Mouse (Mus musculus): ENCODE measurements at regions not wholly inside any gene's neighbourhood (a gene's known extent, or its start where the extent isn't known, plus 50 kb on each side); places are given as distances from the start of the nearest gene placed in this dataset.

DNA sequence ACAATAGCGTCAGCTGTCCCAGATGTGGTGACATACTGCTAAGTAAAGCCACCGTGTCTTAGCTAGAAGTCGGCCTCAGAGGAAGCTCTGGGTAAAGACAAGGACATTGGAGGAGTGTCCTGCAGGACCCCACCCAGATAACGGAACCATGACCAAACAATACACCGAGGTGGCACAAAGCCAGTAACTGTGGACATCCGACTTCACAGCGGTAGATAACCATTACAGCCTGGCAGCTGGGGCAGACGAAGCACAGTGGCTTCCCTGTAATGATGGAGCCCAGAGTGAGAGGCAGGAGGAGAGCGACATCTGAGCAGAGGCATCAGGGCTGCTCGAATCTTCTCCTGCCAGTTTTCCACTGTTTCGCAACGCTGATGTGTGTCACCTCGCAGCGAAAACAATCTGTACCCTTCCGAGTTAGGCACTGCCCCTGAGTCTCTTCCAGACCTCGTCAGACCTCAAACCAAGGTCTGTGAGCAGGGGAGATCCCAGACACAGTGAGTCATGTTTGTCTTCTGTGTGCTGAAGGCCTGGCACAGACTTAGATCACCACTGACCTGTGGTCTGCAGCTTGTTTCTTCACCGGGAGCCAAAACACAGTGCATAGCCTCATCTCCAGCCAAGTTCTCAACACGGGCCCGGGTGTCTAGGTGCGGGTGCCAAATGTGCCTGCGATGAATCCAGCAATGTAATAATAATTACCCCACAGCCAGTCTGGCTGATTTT lies 159.7 kb upstream of the Hmga2 start:
- Histone ChIP-seq H3K4me3 (ENCODE audit: low read depth, low read length) (no peak overlapping the region), H3K4me1 (ENCODE audit: insufficient read depth, low read length) (no peaks in the 10 kb centered on the region; the same call in 1 of the 2 replicates), H3K27me3 (ENCODE audit: insufficient read depth, low read length) (no peaks in the 10 kb centered on the region), H3K36me3 (ENCODE audit: insufficient read depth, low read length) (no peaks in the 10 kb centered on the region), H3K9me3 (ENCODE audit: low read length) (no peaks in the 10 kb centered on the region), H3K9ac (replicated peaks; ENCODE audit: low read length, poor library complexity, severe bottlenecking) (no peak overlapping the region), H3K27ac (ENCODE audit: low read depth, low read length) (no peak overlapping the region), H3K4me2 (ENCODE audit: low read depth, low read length, poor library complexity, severe bottlenecking) (no peak overlapping the region)
- DNase-seq (ENCODE audit: low spot score), result peak; percentile 69
- 69% methylated on average over 21 of the region's 21 CpGs for WGBS
- ATAC-seq (ENCODE audit: low FRiP score), result no peak
- TF ChIP-seq CTCF (IDR thresholded peaks at IDR 0.05), result no peak

DNA sequence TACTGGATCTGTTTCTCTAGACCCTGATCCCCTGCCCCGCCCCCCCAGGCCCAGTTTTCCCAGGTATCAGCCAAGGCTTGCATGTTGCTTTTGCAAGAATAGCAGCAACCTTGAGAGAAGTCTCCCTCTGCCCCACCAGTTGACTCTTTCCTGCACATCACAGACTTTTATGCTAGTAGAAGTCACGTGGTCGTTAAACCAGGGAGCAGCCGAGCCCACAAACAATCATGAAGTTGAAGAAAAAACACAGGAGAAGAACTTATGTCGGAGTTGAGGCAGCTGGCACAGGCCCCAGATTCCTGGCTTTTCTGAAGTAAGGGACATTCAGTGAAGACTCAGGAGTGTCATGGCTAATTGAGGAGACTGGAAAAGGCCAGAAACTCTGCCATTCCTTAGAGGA lies 158.9 kb upstream of the Hmga2 start:
- no peak for TF ChIP-seq CTCF (IDR thresholded peaks at IDR 0.05)
- Histone ChIP-seq H3K4me2 (ENCODE audit: low read depth, low read length, poor library complexity, severe bottlenecking) (no peak overlapping the region), H3K36me3 (ENCODE audit: insufficient read depth, low read length) (no peaks in the 10 kb centered on the region), H3K27ac (ENCODE audit: low read depth, low read length) (no peak overlapping the region), H3K4me1 (ENCODE audit: insufficient read depth, low read length) (no peaks in the 10 kb centered on the region; the same call in 1 of the 2 replicates), H3K9ac (replicated peaks; ENCODE audit: low read length, poor library complexity, severe bottlenecking) (no peak overlapping the region), H3K4me3 (ENCODE audit: low read depth, low read length) (no peak overlapping the region), H3K27me3 (ENCODE audit: insufficient read depth, low read length) (no peaks in the 10 kb centered on the region), H3K9me3 (ENCODE audit: low read length) (no peaks in the 10 kb centered on the region)
- ATAC-seq (ENCODE audit: low FRiP score) (no peak), DNase-seq (ENCODE audit: low spot score) (no peak)
- 75% methylated on average over 5 of the region's 5 CpGs for WGBS

DNA sequence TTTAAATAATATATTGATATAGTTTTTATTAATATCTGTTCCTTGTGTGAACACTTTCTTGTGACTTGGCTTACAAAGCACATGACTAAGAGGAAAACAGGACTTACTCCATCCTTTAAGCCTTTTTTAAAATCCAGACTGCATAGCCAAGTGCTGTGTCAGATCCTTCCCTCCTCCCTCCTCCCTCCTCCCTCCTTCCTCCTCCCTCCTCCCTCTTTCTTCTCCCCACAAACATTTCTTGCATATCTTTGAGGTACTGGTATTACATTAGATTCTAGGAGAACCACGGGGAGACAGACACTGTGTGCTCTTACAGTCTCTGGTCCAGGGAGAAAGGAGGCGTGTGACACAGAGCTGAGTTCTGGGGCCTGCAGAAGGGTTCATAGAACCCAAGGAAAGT lies 155.8 kb upstream of the Hmga2 start:
- H3K4me2 ChIP-seq (ENCODE audit: low read depth, low read length, poor library complexity, severe bottlenecking), result no peak overlapping the region
- no peak for TF ChIP-seq CTCF (IDR thresholded peaks at IDR 0.05)
- WGBS, result 90% methylated on average over 2 of the region's 2 CpGs
- H3K9me3 ChIP-seq (ENCODE audit: low read length), result no peaks in the 10 kb centered on the region
- H3K9ac ChIP-seq (replicated peaks; ENCODE audit: low read length, poor library complexity, severe bottlenecking), result no peak overlapping the region
- no peaks in the 10 kb centered on the region for H3K27me3 ChIP-seq (ENCODE audit: insufficient read depth, low read length)
- DNase-seq (ENCODE audit: low spot score) (no peak), ATAC-seq (ENCODE audit: low FRiP score) (no peak)
- no peak overlapping the region for H3K27ac ChIP-seq (ENCODE audit: low read depth, low read length)
- no peak overlapping the region for H3K4me3 ChIP-seq (ENCODE audit: low read depth, low read length)
- no peaks in the 10 kb centered on the region; the same call in 1 of the 2 replicates for H3K4me1 ChIP-seq (ENCODE audit: insufficient read depth, low read length)
- no peaks in the 10 kb centered on the region for H3K36me3 ChIP-seq (ENCODE audit: insufficient read depth, low read length)

DNA sequence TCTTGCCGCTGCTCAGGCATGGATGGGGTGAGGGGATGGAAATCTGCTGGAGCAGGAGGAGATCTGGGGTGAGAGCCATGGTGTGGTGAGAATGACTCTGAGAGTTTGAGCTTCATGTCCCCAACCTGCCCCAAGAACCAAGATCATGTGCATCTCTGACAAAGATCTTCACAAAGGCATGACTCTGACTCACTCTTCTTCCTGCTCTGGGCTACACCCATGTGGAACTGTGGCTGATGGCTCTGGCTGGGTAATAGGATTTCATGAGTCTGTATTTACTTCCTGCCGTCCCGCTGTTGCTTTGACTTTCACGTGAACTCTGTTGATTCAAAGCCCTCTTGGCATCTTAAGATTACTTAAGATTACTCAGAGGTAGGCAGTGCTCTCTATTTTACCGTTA lies 151.8 kb upstream of the Hmga2 start:
- Histone ChIP-seq H3K27me3 (ENCODE audit: insufficient read depth, low read length) (no peaks in the 10 kb centered on the region), H3K9ac (replicated peaks; ENCODE audit: low read length, poor library complexity, severe bottlenecking) (no peak overlapping the region), H3K4me3 (ENCODE audit: low read depth, low read length) (no peak overlapping the region), H3K4me2 (ENCODE audit: low read depth, low read length, poor library complexity, severe bottlenecking) (no peak overlapping the region), H3K4me1 (ENCODE audit: insufficient read depth, low read length) (no peaks in the 10 kb centered on the region), H3K9me3 (ENCODE audit: low read length) (no peaks in the 10 kb centered on the region), H3K27ac (ENCODE audit: low read depth, low read length) (no peak overlapping the region), H3K36me3 (ENCODE audit: insufficient read depth, low read length) (no peaks in the 10 kb centered on the region)
- no peak for ATAC-seq (ENCODE audit: low FRiP score)
- DNase-seq (ENCODE audit: low spot score), result no peak
- 81% methylated on average over 5 of the region's 5 CpGs for WGBS
- no peak for TF ChIP-seq CTCF (IDR thresholded peaks at IDR 0.05)

DNA sequence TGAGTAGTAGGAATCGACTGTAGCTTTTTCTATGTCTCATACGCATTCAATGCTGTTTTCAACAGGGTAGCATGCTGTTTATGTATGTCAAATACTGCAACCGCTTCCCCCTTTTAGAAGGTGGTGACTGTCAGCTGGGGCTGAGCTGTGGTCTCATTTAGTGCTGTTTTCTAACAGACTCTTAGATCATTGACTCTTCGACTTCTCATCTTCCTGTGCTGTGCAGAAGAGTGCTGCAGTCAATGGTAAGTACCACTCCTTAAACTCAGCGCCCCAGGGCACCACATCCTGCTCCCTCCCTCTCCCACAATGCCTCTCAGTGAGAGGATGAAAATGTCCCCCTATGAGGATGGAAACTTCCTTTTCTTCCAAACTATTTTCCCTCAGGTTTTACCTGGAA lies 149.2 kb upstream of the Hmga2 start:
- no peak overlapping the region for H3K4me3 ChIP-seq (ENCODE audit: low read depth, low read length)
- H3K27ac ChIP-seq (ENCODE audit: low read depth, low read length), result no peak overlapping the region
- 83% methylated on average over 5 of the region's 5 CpGs for WGBS
- no peaks in the 10 kb centered on the region for H3K27me3 ChIP-seq (ENCODE audit: insufficient read depth, low read length)
- no peaks in the 10 kb centered on the region for H3K9me3 ChIP-seq (ENCODE audit: low read length)
- H3K4me1 ChIP-seq (ENCODE audit: insufficient read depth, low read length), result no peaks in the 10 kb centered on the region
- no peak overlapping the region for H3K4me2 ChIP-seq (ENCODE audit: low read depth, low read length, poor library complexity, severe bottlenecking)
- ATAC-seq (ENCODE audit: low FRiP score) (no peak), DNase-seq (ENCODE audit: low spot score) (no peak)
- H3K9ac ChIP-seq (replicated peaks; ENCODE audit: low read length, poor library complexity, severe bottlenecking), result no peak overlapping the region
- H3K36me3 ChIP-seq (ENCODE audit: insufficient read depth, low read length), result no peaks in the 10 kb centered on the region
- no peak for TF ChIP-seq CTCF (IDR thresholded peaks at IDR 0.05)

DNA sequence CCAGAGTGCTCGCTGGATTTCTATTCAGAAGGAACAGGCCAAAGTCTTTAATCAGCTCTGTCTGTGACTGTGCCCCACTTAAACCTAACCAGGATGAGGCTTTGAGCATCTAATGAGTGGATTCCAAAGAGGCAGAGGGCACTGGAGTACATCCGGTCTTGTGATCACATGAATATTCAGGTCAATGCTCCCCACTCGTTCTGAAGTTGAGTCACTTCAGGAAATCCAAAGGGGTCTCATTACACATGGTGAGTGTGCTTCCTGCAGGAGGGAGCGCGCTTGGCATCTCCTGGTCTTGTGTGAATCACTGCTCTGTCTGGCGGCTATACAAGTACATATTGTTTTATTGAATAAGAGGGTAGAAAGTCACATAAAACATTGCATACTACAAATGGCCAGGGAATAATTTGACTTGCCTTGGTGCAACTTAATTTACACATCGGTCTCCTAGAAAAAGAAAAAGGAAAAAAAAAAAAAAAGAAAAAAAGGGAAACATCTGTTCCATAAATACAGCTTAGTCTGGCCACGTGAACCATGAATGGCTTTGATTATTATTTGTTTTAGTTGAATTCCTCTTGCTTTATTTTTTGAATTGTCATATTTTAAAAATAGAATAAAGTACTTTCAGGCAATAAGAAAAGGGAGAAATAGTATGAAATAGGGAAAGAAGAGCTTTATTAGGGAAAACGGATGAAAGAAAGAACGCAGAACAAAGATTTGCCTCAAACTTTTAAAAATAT lies 148.1 kb upstream of the Hmga2 start:
- Histone ChIP-seq H3K9ac (replicated peaks; ENCODE audit: low read length, poor library complexity, severe bottlenecking) (no peak overlapping the region), H3K4me3 (ENCODE audit: low read depth, low read length) (no peak overlapping the region), H3K9me3 (ENCODE audit: low read length) (no peaks in the 10 kb centered on the region), H3K27me3 (ENCODE audit: insufficient read depth, low read length) (no peaks in the 10 kb centered on the region), H3K27ac (ENCODE audit: low read depth, low read length) (no peak overlapping the region), H3K4me1 (ENCODE audit: insufficient read depth, low read length) (no peaks in the 10 kb centered on the region), H3K4me2 (ENCODE audit: low read depth, low read length, poor library complexity, severe bottlenecking) (no peak overlapping the region), H3K36me3 (ENCODE audit: insufficient read depth, low read length) (no peaks in the 10 kb centered on the region)
- TF ChIP-seq CTCF (IDR thresholded peaks at IDR 0.05), result no peak
- DNase-seq (ENCODE audit: low spot score) (peak; percentile 41), ATAC-seq (ENCODE audit: low FRiP score) (no peak)
- 59% methylated on average over 10 of the region's 10 CpGs for WGBS
